Mouse (Mus musculus) thymus, postnatal 4 days (tissue): ENCODE results near the gene Asic4.
A peak's percentile ranks its signal among the peaks of the same experiment; 100 is the strongest.

Experiments used
- DNase-seq: peaks from one replicate; pipeline ENCODE4 v3.0.0; 2021

Asic4 gene

DNA sequence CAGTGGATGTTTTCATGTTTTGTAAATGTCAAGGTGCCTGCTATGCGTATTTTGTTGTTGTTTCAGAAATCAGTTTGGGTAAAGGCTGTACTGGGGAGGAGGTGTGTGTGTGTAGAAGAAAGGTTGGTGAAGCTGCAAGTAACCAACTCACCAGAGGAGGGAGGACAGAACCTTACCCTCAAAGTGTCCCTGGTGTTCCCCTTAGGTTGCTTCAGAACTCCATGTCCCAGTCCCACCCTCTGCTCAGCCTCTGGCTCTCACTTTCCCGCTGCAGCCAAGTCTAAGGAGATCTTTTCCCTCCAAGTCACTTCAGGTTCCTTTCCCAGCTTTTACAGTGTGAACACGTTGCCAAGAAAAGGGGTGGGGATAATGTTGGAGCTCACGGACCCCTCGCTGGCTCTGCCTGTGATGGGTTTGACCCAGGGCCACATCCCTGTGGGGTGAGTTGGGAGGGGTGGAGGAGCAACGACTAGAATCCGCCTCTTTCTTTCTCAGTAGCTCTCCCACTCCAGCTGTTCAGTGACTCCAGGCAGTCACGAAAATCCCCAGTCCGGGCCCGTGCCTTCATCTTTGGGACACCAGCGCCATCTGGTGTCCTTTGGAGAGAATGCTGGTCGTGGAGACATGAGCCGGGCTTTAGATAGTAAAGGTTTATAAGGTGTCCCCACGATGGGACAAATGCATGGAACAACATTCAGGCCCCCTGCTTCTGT is 17.1 kb downstream of the Asic4 start:
- peak; percentile 79 for DNase-seq

DNA sequence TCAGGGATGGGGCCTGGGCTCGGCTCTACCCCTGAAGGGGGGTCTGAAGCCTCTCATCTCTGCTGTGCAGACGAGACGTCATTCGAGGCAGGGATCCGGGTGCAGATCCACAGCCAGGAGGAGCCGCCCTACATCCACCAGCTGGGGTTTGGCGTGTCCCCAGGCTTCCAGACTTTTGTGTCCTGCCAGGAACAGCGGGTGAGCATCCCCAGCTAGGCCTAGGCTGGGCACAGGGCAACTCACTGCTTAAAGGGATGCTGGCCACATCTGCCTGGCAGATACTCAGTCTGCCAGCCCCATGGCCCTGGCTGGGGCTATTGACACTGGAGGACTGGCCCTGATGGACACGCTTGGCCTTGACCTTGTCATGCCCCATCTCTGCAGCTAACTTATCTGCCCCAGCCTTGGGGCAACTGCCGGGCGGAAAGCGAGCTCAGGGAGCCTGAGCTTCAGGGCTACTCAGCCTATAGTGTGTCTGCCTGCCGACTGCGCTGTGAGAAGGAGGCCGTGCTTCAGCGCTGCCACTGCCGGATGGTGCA is 19.1 kb downstream of the Asic4 start:
- no peak for DNase-seq

- no peak for DNase-seq
Measured at GRCm38 (mm10) chr1:75476441-75476840, 26.2 kb downstream of the Asic4 start.

DNA sequence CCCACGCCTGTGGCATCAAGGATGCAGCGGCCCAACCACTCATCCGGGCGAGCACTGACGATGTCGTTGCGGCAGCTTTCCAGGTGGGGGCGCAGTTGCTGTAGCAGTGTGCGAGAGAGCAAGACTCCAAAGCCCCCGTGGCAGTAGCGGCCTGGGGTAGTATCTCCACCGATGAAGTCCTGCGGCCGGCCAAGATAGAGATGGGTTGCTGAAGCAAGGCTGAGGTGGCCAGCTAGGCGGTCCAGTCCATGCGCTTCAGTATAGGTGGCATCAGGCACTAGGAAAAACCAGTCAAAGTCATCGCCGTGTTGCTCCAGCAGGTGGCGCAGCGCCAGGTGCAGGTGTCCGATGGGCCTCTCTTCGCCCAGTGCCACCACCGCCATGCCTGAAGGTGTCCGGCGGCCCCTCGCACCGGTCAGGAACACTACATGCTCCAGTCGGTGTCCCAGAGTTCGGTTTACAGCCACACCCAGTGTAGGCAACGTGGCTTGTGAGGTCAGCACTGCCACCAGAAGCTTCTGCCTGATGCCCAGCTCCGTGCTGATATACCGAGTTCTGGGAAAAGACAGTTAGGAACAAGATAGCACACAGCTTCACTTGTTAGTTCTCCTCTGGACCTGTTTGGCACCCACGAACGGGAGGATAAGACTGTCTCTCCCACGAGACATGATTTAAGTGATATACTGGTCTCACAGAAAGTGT is 27.2 kb downstream of the Asic4 start:
- DNase-seq: peak; percentile 90

GRCm38 (mm10) chr1:75477966-75478290 is 27.7 kb downstream of the Asic4 start:
- no peak for DNase-seq

DNA sequence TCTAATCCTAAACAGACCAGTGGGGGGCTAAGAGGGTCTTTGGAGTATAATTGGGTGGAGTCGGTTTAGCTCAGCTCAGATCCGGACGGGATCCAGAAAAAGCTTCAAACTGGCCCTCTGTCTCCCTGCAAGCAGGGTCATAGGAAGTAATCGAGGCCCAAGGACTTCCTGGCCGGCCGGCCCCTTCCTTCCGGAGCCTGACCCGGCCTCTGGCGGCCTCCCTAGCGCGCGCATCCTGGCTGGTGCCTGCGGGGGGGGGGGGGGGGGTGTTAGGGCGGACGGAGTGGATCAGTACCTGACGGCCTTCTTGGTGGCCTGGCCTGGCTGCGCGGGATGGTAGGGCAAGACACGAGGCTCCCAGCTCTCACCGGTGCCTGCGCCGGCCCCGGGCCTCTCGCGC is 28.3 kb downstream of the Asic4 start:
- no peak for DNase-seq

DNA sequence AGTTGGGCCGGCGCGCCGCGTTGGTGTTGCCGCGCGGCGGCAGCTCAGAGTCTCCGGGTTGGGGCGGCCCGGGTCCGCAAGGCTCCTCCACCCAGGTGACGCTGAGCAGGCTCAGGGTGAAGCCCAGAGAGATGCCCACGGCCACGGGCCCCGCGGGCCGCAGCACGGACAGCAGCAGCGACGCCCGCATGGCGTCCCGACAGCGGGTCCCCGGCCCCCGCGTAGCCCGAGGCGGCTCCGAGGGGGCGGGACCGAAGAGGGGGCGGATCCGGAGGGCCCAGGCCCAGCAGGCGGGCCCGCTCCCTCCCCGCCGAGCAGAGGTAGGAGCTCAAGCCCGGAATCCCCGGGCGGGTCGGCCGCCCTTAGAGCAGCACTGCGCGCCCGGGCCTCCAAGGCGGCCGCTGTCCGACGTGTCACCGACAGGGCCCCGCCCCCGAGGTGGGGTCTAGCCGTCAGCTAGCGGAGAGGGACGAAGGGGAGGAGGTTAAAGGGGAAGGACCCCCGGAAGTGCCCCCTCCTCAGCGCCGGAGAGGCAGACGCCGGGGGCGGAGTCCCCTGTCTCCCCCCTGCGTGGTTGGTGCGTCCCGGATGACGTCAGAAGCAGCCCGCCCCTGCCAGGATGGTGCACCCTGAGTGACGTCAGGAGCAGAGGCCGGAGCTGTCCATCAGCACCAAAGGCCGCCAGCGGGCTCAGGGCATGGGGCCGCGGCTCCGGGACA is 28.8 kb downstream of the Asic4 start, which contains the start of the genes Chpf and Tmem198:
Chpf (minus strand) TSS at position 392 of the 719 bp plus-strand sequence.
Tmem198 (plus strand) TSS at position 617 of the 719 bp plus-strand sequence.
- DNase-seq: peak; percentile 95

GRCm38 (mm10) chr1:75479635-75479989 is 29.4 kb downstream of the Asic4 start:
- no peak for DNase-seq

DNA sequence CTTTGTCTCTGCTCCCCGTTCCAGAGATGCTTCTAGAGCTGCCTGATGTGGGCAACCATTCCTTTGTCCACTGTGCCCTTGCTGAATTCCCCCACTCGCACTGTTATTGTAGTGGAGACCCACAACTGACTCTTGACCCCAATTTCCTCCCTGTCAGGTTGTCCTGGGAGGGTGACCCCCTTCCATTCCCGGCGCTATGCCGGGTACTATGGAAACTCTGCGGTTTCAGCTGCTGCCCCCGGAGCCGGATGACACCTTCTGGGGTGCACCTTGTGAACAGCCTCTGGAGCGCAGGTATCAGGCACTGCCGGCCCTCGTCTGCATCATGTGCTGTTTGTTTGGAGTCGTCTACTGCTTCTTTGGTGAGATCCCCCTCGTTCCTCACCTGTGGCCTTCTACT is 29.8 kb downstream of the Asic4 start:
- no peak for DNase-seq

GRCm38 (mm10) chr1:75480735-75481134 is 30.5 kb downstream of the Asic4 start:
- DNase-seq: no peak

- DNase-seq: no peak
Measured at GRCm38 (mm10) chr1:75486561-75486960, 36.3 kb downstream of the Asic4 start.

DNA sequence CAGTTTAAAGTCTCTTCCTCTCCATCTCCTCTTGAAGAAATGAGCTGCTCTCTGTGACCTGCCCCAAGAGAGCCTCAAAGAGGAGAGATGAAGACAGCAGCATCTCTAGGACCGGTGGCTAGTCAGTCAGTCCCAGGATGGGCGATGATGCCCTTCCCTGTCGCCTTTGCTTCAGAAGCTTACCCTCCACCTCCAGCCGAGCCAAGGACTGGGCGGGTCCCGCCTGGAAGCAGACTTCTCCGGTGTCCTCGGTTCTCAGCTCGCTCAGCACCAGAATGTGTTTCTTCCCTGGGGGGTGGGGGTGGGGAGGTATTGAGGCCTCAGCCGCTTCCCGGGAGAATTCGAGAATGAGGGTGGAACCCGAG is 36.8 kb downstream of the Asic4 start:
- DNase-seq: no peak

- DNase-seq: peak; percentile 84
Measured at GRCm38 (mm10) chr1:75487405-75488161, 37.3 kb downstream of the Asic4 start.

DNA sequence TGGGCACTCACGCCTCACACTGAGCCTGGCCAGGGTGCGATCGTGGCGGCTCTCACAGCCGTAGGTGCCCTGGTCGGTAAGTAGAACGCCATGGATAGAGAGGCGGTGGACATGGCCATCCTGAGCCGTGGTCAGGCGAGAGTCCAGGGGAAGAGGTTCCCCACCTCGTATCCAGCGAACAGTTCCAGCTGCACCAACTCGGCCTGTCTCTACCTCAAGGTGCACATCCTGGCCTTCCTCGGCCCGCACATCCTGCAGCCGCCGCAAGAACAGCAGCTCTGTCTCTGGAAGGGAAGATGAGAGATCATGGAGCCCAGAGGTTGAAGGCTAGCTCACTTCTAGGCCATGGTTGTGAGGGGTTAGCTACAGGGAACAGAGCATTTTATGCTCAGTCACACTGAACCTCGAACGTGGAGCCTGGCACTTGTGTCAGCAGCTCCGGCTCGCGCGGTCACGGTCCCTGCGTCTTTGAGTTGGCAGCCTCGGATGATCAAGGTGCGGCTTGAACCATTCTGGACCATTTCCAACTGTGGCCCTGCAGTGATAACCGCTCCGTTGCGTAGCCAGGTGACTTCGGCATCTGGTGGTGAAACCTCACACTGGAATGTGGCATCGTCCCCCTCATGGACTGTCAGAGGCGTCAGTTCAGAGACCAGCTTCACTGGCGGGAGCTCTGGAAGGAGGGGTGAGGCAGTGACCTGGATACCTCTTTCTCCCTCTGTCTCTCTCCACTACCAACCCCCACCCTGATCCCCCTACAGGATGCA is 40.7 kb downstream of the Asic4 start:
- no peak for DNase-seq

- DNase-seq: no peak
Measured at GRCm38 (mm10) chr1:75492579-75493170, 42.4 kb downstream of the Asic4 start.

DNA sequence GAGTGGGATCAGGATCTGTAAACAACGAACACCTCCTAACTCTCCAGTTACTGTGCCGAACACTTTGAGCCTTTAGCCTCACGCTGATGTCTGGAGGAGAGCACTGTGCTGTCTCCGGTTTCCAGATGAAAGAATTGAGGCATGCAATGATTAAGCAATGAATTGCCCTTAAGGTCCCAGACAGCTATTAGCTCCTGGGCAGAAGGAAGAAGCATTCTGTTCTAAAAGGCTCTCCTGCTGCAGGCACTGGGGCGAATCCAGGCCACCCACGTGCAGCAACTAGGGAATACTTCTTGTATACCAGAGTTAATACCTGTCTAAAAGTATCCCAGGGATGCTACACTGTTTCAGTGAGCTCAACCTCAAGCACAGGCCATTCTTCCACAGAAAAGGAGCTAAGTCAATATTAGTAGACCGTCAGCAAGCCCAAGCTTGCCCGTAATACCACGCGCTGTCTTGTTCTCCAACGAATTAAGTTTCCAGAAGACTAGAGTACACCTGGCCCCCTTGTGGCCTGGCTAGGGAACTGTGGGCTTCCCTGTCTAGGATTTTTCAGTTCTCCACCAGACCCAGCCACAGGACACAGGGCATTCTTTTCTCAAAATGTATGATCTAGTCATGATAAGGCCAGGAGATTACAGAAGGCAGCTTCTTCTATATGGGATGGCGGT is 44.8 kb downstream of the Asic4 start:
- DNase-seq: peak; percentile 55

DNA sequence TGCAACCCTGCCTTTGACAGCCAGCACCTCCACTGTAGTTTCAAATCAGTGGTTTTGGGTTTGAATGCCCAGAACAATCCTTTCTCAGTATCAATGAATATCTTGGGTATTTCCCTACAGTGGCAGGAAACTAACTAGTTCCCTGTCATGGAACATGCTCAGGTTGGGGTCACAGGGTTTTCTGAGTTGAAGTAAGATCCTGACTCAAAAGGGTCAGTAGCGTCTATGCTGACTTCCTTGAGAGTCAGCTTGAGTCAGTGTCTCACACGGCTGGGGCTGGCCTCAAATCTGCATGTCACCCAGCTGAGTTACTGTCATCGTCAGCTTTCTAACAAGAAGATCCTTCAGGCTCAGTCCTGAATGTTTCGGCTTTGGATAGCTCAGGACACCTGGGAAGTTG is 48.7 kb downstream of the Asic4 start:
- no peak for DNase-seq

- DNase-seq: no peak
Measured at GRCm38 (mm10) chr1:75499441-75499840, 49.2 kb downstream of the Asic4 start.

DNA sequence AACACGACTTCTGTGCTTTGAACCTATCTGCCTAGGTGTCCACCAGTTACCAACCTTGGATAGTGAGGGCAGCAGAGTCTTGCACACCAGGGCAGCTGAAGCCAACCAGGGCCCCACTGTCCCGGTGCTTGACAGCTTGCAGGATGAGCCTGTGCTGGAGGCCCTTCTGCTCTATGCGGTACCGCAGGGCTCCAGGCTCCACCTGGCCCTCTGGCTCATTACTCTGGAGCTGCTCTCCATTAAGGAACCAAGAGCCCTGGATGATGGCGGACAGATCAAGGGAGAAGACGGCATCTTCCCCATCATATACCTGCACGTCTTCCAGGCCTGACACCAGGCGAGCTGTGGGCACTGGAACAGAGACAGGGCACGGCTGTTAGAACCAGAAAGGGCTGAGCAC is 51.7 kb downstream of the Asic4 start:
- DNase-seq: no peak

DNA sequence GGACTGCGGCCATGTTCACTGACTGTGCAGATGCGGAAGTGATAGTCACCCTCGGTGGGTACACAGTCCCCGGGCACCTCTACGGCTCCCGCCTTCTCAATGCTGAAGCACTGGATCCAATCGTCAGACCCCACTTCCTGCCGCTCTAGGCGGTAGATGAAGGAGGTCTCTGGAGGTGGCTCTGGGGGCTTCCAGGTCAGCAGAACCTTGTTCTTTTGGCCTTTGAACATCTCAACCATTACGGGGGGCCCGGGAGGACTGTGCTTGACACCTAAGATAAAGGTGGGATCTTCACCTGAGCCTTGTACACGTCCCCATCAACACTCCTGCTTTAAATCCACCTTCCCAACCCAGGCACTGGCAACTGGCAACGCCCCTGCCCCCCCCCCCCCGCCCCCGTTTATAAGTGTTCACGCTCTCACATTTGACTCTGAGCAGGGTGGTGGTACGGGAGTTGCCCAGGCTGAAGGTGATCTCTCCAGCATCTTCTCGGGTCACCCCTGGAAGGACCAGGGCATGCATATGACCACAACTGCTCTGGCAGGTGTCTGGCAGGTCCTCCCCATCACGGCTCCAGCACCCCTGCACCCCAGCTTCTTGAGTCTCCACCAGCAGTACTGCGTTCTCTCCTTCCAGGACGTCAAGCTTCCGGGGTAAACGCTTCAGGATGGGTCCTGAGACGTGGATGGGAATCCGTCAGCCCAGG is 52.9 kb downstream of the Asic4 start:
- DNase-seq: no peak

DNA sequence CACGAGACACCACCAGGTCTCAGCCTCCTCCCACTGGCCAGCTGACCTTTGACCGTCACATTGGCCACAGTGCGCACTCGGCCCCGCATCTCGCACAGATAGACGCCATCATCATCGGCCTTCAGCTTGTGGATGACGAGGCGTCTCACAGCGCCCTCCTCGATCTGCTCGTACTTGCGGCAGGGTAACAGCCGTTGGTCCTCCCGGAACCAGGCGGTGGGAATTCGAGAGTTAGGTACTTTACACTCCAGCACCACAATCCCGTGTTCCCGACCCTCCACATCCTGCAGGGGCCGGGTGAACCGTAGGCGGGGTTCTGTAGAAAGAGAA is 53.4 kb downstream of the Asic4 start:
- no peak for DNase-seq
